Mouse (Mus musculus): Measurements from ENCODE around the gene Htt.

DNA sequence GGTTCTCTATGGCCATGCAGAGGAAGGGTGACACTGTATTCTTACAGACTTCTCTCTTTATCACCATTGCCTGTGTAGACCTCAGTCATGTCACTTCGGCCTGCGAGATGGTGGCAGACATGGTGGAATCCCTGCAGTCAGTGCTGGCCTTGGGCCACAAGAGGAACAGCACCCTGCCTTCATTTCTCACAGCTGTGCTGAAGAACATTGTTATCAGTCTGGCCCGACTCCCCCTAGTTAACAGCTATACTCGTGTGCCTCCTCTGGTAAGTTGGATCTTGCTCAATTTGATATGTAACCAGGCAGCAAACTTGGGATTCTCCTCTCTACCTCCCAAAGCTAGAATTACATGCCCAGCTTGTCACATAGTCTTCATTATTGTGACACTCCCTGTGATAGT is 127.7 kb downstream of the Htt start:
- TF ChIP-seq POLR2A (IDR thresholded peaks at IDR 0.05; ENCODE audit: insufficient read depth, low read length) (no peak), CTCF (IDR thresholded peaks at IDR 0.05; ENCODE audit: low read depth, low read length) (no peak), EP300 (IDR thresholded peaks at IDR 0.05; ENCODE audit: insufficient read depth, low read depth, low read length) (no peak)
